Mouse (Mus musculus) embryonic facial prominence, embryonic 12.5 days (tissue): ENCODE measurements around the gene Zwilch. TPM values are rescaled to one million over a fixed set of nuclear protein-coding genes. Genes with fewer than 3 reads are reported as not detected.
"Not testable (repeated sequence)": the region's sequence is repeated elsewhere in the genome, so short reads cannot be mapped to it uniquely, and the experiment has no call there.

Experiments used
- ATAC-seq: fragments of 200-750 bp; cut with Nextera tagmentation; 2 replicates; pipeline ENCODE4 v1.8.0; 2017; ENCODE audit not compliant: insufficient number of reproducible peaks, insufficient read depth, low FRiP score, low TSS enrichment
- H3K27ac ChIP-seq: fragments of 300-500 bp; sonication (generic); 2 replicates; pipeline ENCODE4 v1.5.1; 2016; ENCODE audit warnings: mild to moderate bottlenecking
- H3K27me3 ChIP-seq: fragments of 300-500 bp; sonication (generic); 2 replicates; pipeline ENCODE4 v1.6.1; 2016; ENCODE audit warnings: mild to moderate bottlenecking, moderate library complexity
- H3K36me3 ChIP-seq: fragments of 300-500 bp; sonication (generic); 2 replicates; pipeline ENCODE4 v1.6.1; 2016; ENCODE audit warnings: mild to moderate bottlenecking
- H3K4me1 ChIP-seq: fragments of 300-500 bp; sonication (generic); 2 replicates; pipeline ENCODE4 v1.6.1; 2016
- H3K4me2 ChIP-seq: fragments of 300-500 bp; sonication (generic); replicated peaks from 2 replicates; pipeline ENCODE4 v1.6.1; 2016; ENCODE audit warnings: mild to moderate bottlenecking, moderate library complexity
- H3K4me3 ChIP-seq: fragments of 300-500 bp; sonication (generic); 2 replicates; pipeline ENCODE4 v1.5.1; 2016; ENCODE audit warnings: mild to moderate bottlenecking
- H3K9ac ChIP-seq: fragments of 300-500 bp; sonication (generic); 2 replicates; pipeline ENCODE4 v1.6.1; 2016; ENCODE audit warnings: mild to moderate bottlenecking, moderate library complexity
- H3K9me3 ChIP-seq: fragments of 300-500 bp; sonication (generic); 2 replicates; pipeline ENCODE4 v1.6.1; 2016; ENCODE audit warnings: mild to moderate bottlenecking, moderate library complexity
- WGBS: fragments of 180-500 bp; shearing (Covaris S2); methylation state at CpG from one replicate; pipeline ENCODE4 v1.1.7; 2016; 5-methylcytosine and 5-hydroxymethylcytosine counted together
- polyA plus RNA-seq: library from polyadenylated mRNA; unstranded; fragments of >200 nt; fragmentation: Nextera tagmentation; extraction: Ambion mirVana; gene quantifications from 2 replicates; pipeline ENCODE4 v1.2.1, GENCODE M21; 2016

The Zwilch gene
- polyA plus RNA-seq, 1 experiment from 2014 or later, result 24.4 TPM

DNA sequence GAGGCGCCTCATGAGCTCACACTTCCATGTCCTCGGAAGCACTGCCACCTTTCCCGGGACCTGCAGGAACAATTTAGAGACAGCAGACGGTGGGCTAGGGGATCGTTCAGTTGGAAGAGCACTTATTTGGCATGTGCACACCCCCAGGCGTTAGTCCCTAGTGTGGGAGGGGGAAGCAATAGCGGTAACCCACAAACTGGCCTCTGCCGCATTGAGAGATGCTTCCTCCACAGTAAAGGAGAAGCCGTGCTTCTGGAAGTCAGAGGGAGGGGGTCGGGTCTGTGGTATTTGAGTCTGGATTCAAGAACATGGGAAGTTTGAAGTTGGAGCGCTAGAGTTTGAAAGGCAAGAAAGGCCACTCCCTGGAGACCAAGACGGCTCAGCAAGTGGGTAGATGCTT lies 46.8 kb downstream of the Zwilch start:
- ATAC-seq, result no peak
- Histone ChIP-seq H3K9ac (no peak overlapping the region), H3K4me1 (peaks cover 8% of the 10 kb centered on the region; the same call in 1 of the 2 replicates), H3K27ac (no peak overlapping the region), H3K9me3 (no peaks in the 10 kb centered on the region), H3K27me3 (no peaks in the 10 kb centered on the region), H3K4me2 (no peak overlapping the region), H3K36me3 (no peaks in the 10 kb centered on the region), H3K4me3 (no peak overlapping the region)
- 60% methylated on average over 12 of the region's 12 CpGs for WGBS

DNA sequence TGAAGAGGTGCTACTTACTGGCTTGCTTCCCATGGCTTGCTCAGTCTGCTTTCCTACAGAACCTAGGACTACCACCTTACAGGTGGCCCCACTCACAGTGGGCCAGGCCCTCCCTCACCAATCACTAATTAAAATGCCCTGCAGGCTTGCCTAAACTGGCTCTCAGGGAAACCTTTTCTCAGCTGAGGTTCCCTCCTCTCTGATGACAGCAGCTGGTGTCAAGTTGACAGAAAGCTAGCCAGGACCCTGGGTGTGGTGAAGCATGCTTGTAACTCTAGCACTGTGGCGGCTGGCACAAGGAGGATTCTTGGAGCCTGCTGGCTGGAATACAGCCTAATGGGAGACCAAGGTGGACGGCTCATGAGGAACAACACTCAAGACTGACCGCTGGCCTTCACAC lies 47.6 kb downstream of the Zwilch start:
- 62% methylated on average over 3 of the region's 3 CpGs for WGBS
- Histone ChIP-seq H3K27me3 (no peaks in the 10 kb centered on the region), H3K9me3 (no peaks in the 10 kb centered on the region), H3K4me3 (no peak overlapping the region), H3K4me2 (no peak overlapping the region), H3K27ac (no peak overlapping the region), H3K36me3 (no peaks in the 10 kb centered on the region), H3K9ac (no peak overlapping the region), H3K4me1 (peaks cover 8% of the 10 kb centered on the region; the same call in 1 of the 2 replicates)
- no peak for ATAC-seq

DNA sequence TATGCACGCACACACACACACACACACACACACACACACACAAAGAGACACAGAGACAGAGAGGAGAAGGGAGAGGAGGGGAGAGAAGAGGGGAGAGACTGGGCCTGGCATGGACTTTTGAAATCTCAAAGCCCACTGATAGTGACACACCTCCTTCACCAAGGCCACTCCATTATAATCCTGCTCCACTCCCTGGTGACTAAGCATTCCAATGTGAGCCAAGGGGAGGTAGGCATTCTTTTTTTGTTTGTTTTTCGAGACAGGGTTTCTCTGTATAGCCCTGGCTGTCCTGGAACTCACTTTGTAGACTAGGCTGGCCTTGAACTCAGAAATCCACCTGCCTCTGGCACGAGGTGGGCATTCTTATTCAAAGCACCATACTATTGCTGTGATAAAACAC lies 48.1 kb downstream of the Zwilch start:
- not testable (repeated sequence) for H3K4me1 ChIP-seq, H3K27ac ChIP-seq, H3K9ac ChIP-seq, H3K27me3 ChIP-seq, H3K36me3 ChIP-seq, H3K4me3 ChIP-seq, H3K9me3 ChIP-seq, ATAC-seq, H3K4me2 ChIP-seq
- 75% methylated on average over 3 of the region's 3 CpGs for WGBS

DNA sequence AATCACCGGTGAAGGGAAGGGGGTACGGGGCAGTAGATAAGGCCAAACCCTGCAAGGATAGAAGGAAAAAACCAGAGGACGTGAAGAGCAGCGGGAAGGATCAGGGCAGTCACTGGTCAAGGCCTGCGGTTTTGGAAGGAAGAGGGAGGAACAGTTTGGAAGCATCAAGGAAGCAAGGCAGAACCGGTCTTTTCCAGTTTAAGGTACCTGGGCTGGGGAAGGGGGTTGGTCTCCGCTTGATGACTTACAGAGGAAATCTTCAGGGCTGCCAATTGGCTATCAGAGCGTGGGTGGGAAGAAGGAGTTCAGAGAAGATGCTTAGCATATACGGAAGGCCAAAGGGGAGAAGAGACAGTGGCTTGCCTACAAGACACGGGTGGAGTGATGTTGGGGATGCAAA lies 50.3 kb downstream of the Zwilch start:
- H3K4me1 ChIP-seq, result peaks cover 8% of the 10 kb centered on the region; the same call in 1 of the 2 replicates
- no peaks in the 10 kb centered on the region for H3K9me3 ChIP-seq
- H3K9ac ChIP-seq, result no peak overlapping the region
- H3K36me3 ChIP-seq, result no peaks in the 10 kb centered on the region
- H3K27me3 ChIP-seq, result no peaks in the 10 kb centered on the region
- H3K4me3 ChIP-seq, result no peak overlapping the region
- 91% methylated on average over 10 of the region's 10 CpGs for WGBS
- no peak for ATAC-seq
- no peak overlapping the region for H3K27ac ChIP-seq
- H3K4me2 ChIP-seq, result no peak overlapping the region

DNA sequence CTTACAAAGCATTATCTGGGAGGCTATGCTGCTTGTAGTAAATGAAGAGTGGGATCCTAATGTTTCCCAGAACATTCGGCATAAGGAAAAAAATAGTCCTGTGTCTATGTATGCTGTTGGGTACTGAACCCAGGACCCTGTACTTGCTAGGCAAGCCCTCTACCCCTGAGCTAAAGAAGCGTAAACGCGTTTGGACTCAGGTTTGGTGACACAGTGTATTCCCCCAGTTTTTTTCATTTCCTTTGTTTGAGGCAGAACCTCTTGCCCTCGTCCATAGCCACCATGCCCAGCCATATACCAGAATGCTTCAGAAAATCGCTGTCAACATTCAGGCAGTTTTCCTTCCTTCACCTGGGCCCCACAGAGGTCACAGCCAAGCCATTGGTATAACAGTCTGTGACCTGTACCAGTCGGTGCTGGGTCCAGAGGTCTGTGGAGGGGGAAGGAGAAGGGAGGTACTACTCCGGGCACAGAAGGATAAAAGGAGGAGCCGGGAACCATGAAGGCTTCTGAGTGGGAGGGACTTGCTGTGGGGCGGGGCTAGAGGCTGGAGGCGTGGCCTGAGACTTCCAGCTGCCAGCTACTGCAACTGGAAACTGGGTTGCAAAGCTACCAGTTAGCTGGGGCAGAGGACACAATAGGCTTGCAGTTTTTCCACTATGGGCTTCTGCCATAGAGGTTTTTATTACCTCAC lies 52.2 kb downstream of the Zwilch start:
- no peak for ATAC-seq
- H3K9me3 ChIP-seq, result no peaks in the 10 kb centered on the region
- no peak overlapping the region for H3K27ac ChIP-seq
- no peaks in the 10 kb centered on the region for H3K36me3 ChIP-seq
- no peaks in the 10 kb centered on the region for H3K27me3 ChIP-seq
- no peak overlapping the region for H3K4me2 ChIP-seq
- H3K4me3 ChIP-seq, result no peak overlapping the region
- H3K9ac ChIP-seq, result no peak overlapping the region
- peaks cover 5% of the 10 kb centered on the region; the same call in 1 of the 2 replicates for H3K4me1 ChIP-seq
- 39% methylated on average over 11 of the region's 11 CpGs for WGBS

DNA sequence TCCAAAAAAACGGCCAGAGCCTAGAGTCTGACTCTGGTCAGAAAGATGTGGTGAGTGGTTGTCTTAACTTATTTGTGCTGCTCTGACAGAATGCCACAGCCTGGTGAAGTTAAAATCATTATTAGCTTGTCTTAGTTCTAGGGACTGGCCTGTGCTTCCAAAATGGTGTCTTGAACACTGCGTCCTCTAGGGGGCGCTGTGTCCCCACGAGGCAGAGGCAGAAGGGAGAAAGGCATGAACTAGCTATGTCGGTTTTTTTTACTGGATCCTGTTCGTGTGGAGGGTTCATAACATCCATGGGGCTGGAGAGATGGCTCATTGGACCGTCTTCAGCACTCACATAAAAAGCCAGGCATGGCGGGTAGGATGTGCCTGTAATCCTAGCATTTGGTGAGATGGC lies 53.0 kb downstream of the Zwilch start:
- Histone ChIP-seq H3K4me3 (no peak overlapping the region), H3K4me1 (0 out of 2 replicates have a peak, but pooled peaks cover under 1% of the 10 kb centered on the region), H3K9ac (no peak overlapping the region), H3K27ac (no peak overlapping the region), H3K27me3 (no peaks in the 10 kb centered on the region), H3K4me2 (no peak overlapping the region), H3K36me3 (no peaks in the 10 kb centered on the region), H3K9me3 (no peaks in the 10 kb centered on the region)
- no peak for ATAC-seq
- 33% methylated on average over 8 of the region's 8 CpGs for WGBS

DNA sequence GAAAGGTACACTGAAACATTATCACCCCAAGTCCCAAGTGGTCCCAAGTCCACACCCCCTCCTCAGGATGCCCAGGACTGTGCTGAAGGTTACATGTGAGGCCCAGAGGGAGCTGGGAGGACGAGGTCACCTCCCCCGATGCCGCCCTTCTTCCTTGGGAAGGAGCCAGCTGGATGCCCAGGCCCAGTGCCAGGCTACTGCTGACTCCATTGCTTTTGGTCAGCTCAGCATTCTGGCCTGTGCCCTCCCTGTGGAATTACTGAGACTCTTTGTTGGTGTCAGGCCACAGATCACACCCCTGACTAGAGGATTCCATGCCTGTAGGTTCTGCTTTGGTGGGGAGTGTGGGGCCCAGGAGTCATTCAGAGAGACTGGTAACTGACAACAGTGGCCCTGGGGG lies 56.0 kb downstream of the Zwilch start, which contains the start of gene Lctl:
TSS of gene Lctl (plus strand) at position 272 of the 400 bp plus-strand sequence.
- WGBS, result 84% methylated on average over 3 of the region's 3 CpGs
- H3K9me3 ChIP-seq, result no peaks in the 10 kb centered on the region

DNA sequence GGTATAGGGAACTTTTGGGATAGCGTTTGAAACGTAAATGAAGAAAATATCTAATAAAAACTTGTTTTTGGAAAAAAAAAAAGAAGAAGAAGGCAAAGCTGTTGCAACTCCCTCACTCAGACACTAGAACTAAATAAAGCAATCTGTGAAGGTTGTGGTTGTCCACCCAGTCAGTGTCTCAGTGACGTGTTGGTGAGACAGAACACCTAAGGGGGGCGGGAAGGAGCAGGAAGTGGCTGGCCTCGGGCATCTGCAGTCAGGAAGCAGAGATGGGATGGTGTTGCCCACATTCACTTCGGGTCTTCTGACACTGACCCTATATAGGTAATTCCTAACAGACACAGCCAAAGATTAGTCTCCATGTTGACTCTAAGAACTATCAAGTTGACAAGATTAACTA lies 57.1 kb downstream of the Zwilch start:
- WGBS, result 81% methylated on average over 6 of the region's 6 CpGs
- Histone ChIP-seq H3K27ac (no peak overlapping the region), H3K27me3 (no peaks in the 10 kb centered on the region), H3K4me2 (no peak overlapping the region), H3K4me1 (0 out of 2 replicates have a peak, but pooled peaks cover 2% of the 10 kb centered on the region), H3K4me3 (no peak overlapping the region), H3K36me3 (no peaks in the 10 kb centered on the region), H3K9me3 (no peaks in the 10 kb centered on the region), H3K9ac (no peak overlapping the region)
- ATAC-seq, result no peak

More for the DNA sequence above, 56.0 kb downstream of the Zwilch start, which contains the start of gene Lctl:
- Histone ChIP-seq H3K4me3 (no peak within 1 kb of the TSS), H3K4me2 (no peak within 1 kb of the TSS), H3K27ac (no peak within 1 kb of the TSS), H3K4me1 (0 out of 2 replicates have a peak, but pooled peaks cover 2% of the 10 kb centered on the region), H3K9ac (no peak within 1 kb of the TSS), H3K36me3 (no peaks in the 10 kb centered on the region), H3K27me3 (no peaks in the 10 kb centered on the region)
- ATAC-seq, result no peak

DNA sequence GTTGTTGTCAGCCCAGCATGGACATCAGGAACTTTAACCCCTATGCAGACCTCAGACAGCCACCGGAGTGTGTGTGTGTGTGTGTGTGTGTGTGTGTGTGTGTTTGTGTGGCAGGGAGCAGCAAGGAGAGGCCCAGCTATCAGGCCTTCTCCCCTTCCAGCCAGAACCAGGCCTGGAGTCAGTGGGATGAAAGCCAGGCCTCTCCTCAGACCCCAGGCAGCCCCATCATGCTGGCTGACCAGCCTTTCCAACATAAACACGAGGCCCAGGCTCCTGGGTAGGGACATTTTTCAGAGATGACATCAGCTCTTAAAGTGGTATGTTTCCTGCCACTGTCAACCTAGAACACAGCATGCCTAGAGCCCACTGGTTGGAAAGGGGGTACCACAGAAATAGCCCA lies 58.3 kb downstream of the Zwilch start:
- Histone ChIP-seq H3K27ac (no peak overlapping the region), H3K9me3 (no peaks in the 10 kb centered on the region), H3K9ac (no peak overlapping the region), H3K4me2 (no peak overlapping the region), H3K36me3 (no peaks in the 10 kb centered on the region), H3K4me1 (0 out of 2 replicates have a peak, but pooled peaks cover 2% of the 10 kb centered on the region), H3K27me3 (no peaks in the 10 kb centered on the region), H3K4me3 (no peak overlapping the region)
- WGBS, result 37% methylated on average over 2 of the region's 2 CpGs
- no peak for ATAC-seq

DNA sequence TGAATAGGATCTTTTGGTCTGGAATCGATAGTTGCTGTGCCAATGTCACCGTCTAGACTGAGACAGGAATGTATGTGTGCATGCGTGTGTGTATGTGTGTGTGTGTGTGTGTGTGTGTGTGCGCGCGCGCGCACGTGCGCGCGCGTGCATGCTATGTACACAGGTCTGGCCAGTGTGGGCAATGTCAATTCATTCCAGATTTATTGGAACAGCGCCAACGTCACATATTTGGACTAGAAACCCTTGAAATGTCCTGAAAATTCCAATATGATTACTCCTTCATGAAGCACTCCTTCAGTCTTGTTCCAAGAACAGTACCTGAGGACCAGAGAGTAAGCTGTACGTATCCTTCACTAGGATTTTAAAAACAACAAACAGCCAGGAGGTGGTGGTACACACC lies 62.4 kb downstream of the Zwilch start:
- H3K9ac ChIP-seq, result no peak overlapping the region; the same call in 1 of the 2 replicates
- H3K4me3 ChIP-seq, result no peak overlapping the region
- H3K4me1 ChIP-seq, result 0 out of 2 replicates have a peak, but pooled peaks cover 2% of the 10 kb centered on the region
- no peak for ATAC-seq
- H3K27me3 ChIP-seq, result no peaks in the 10 kb centered on the region
- no peak overlapping the region for H3K27ac ChIP-seq
- 93% methylated on average over 16 of the region's 16 CpGs for WGBS
- no peaks in the 10 kb centered on the region for H3K9me3 ChIP-seq
- no peak overlapping the region for H3K4me2 ChIP-seq
- no peaks in the 10 kb centered on the region for H3K36me3 ChIP-seq

DNA sequence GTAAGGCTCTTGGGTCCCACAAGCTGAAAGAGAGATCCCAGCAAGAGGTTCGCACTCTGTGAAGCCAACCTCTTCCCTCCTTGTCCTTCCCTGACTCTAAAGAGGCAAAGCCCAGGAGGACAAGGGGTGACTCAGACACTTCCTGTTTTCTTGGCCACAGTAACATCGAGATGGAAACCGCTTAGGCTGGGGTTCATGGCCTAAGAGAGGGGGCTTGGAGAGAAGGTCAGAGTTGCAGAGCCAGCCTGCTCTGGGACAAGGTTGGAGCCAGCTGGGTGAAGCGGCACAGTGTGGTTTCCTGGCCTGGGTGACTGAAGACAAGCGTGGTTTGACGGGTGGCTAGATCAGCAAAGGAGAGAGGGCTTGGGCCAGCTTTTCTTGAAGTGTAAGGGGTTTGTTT lies 67.6 kb downstream of the Zwilch start:
- no peak for ATAC-seq
- Histone ChIP-seq H3K27me3 (no peaks in the 10 kb centered on the region), H3K9me3 (no peaks in the 10 kb centered on the region), H3K27ac (no peak overlapping the region), H3K9ac (no peak overlapping the region), H3K4me2 (no peak overlapping the region), H3K36me3 (no peaks in the 10 kb centered on the region), H3K4me3 (no peak overlapping the region), H3K4me1 (no peaks in the 10 kb centered on the region)
- WGBS, result 71% methylated on average over 6 of the region's 6 CpGs

DNA sequence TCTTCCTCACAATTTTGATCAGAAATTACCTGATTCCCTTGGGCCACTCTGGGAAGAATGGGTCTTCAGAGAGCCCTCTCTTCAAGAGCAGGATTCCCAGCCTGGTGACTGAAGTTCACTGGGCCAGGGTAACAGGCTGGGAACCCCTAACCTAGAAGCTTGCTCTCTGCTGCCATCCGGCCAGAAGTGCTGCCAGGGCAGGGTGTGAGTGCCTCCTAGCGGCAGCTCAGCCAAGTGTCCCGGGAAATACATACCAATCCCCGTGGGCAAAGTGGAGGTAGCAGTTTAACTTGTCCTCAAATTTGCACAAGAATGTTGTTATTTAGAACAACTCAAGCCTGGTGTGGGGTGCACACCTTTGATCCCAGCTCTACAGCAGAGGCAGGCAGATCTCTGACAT lies 72.5 kb downstream of the Zwilch start:
- ATAC-seq, result no peak
- Histone ChIP-seq H3K4me3 (no peak overlapping the region), H3K4me1 (no peaks in the 10 kb centered on the region), H3K27me3 (no peaks in the 10 kb centered on the region), H3K4me2 (no peak overlapping the region), H3K9me3 (no peaks in the 10 kb centered on the region), H3K36me3 (no peaks in the 10 kb centered on the region), H3K9ac (no peak overlapping the region), H3K27ac (no peak overlapping the region)
- WGBS, result 3% methylated on average over 4 of the region's 4 CpGs
